Mouse (Mus musculus) testis, adult 2 months (tissue): Measurements from ENCODE around the gene Fam234b. TPM values are rescaled to one million over a fixed set of nuclear protein-coding genes. Genes with fewer than 3 reads are reported as not detected.

Experiments used
- H3K27ac ChIP-seq: fragments of 200-500 bp; 2 replicates; pipeline ENCODE4 v1.5.1; 2012; ENCODE audit warnings: low read depth, low read length; ENCODE audit not compliant: control insufficient read depth, insufficient read depth
- H3K27me3 ChIP-seq: fragments of 200-500 bp; 2 replicates; pipeline ENCODE4 v1.6.1; 2012; ENCODE audit warnings: mild to moderate bottlenecking, low read length, moderate library complexity; ENCODE audit not compliant: control insufficient read depth, insufficient read depth
- H3K36me3 ChIP-seq: fragments of 200-500 bp; 2 replicates; pipeline ENCODE4 v1.6.1; 2012; ENCODE audit warnings: mild to moderate bottlenecking, low read length; ENCODE audit not compliant: control insufficient read depth, insufficient read depth
- H3K4me1 ChIP-seq: fragments of 200-500 bp; 2 replicates; pipeline ENCODE4 v1.6.1; 2012; ENCODE audit warnings: low read length; ENCODE audit not compliant: control insufficient read depth, insufficient read depth
- H3K4me3 ChIP-seq: fragments of 200-500 bp; 2 replicates; pipeline ENCODE4 v1.5.1; 2012; ENCODE audit warnings: low read depth, mild to moderate bottlenecking, low read length, moderate library complexity, mixed read lengths; ENCODE audit not compliant: control insufficient read depth
- CTCF ChIP-seq: fragments of 200-500 bp; IDR thresholded peaks from 2 replicates; pipeline ENCODE4 v1.5.1; 2012; ENCODE audit warnings: low read depth, mild to moderate bottlenecking, inconsistent platforms, low read length, moderate library complexity; ENCODE audit not compliant: control insufficient read depth, insufficient read depth, insufficient replicate concordance
- POLR2A ChIP-seq: fragments of 200-500 bp; IDR thresholded peaks from 2 replicates; pipeline ENCODE4 v1.6.1; 2012; ENCODE audit warnings: low read depth, mild to moderate bottlenecking, inconsistent platforms, low read length, moderate library complexity; ENCODE audit not compliant: control insufficient read depth
- polyA plus RNA-seq: library from polyadenylated mRNA; depleted of rRNA; stranded (reverse); fragments of >200 nt; gene quantifications from 2 replicates; pipeline ENCODE4 v1.2.3, GENCODE M21; 2012

Fam234b gene
- polyA plus RNA-seq, 1 experiment, result 20.9 TPM

GRCm38 (mm10) chr6:135194907-135195306 lies 2.9 kb upstream of the Fam234b start:
- Histone ChIP-seq H3K4me1 (peaks cover 5% of the 10 kb centered on the region), H3K4me3 (no peak overlapping the region), H3K27ac (no peak overlapping the region), H3K36me3 (no peaks in the 10 kb centered on the region), H3K27me3 (no peaks in the 10 kb centered on the region)
- TF ChIP-seq POLR2A, result no peak

GRCm38 (mm10) chr6:135196707-135197106 lies 1.1 kb upstream of the Fam234b start:
- H3K36me3 ChIP-seq, result no peaks in the 10 kb centered on the region
- no peaks in the 10 kb centered on the region for H3K27me3 ChIP-seq
- no peak overlapping the region for H3K27ac ChIP-seq
- TF ChIP-seq POLR2A (no peak), CTCF (no peak)
- H3K4me3 ChIP-seq, result no peak overlapping the region
- peaks cover 5% of the 10 kb centered on the region for H3K4me1 ChIP-seq

DNA sequence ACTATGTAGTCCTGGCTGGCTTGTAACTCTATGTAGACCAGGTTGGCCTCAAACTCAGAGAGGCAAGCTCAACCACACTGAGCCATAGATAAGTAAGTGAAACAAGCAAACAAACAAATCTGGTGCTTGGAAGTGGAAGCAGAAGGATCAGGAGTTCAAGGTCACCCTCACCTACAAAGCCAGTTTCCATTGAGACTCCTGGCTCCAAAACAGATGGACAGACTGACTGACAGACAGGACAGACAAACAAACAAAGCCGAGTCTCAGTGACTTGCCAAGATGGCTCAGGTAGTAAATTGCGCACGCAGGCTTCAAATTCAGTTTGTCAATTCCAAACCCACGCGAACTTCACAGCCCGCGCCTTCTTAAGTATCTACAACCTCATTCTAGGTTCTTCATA lies 331 bp upstream of the Fam234b start:
- no peaks in the 10 kb centered on the region for H3K36me3 ChIP-seq
- H3K4me3 ChIP-seq, result peak overlapping the region; percentile 87
- no peak overlapping the region for H3K27ac ChIP-seq
- no peaks in the 10 kb centered on the region for H3K27me3 ChIP-seq
- H3K4me1 ChIP-seq, result peaks cover 5% of the 10 kb centered on the region
- no peak for TF ChIP-seq POLR2A
- TF ChIP-seq CTCF, result no peak

GRCm38 (mm10) chr6:135198726-135199125 lies 949 bp downstream of the Fam234b start:
- Histone ChIP-seq H3K36me3 (no peaks in the 10 kb centered on the region), H3K4me3 (no peak overlapping the region), H3K27ac (no peak overlapping the region), H3K4me1 (peaks cover 5% of the 10 kb centered on the region), H3K27me3 (no peaks in the 10 kb centered on the region)
- TF ChIP-seq POLR2A, result no peak
- TF ChIP-seq CTCF, result no peak

DNA sequence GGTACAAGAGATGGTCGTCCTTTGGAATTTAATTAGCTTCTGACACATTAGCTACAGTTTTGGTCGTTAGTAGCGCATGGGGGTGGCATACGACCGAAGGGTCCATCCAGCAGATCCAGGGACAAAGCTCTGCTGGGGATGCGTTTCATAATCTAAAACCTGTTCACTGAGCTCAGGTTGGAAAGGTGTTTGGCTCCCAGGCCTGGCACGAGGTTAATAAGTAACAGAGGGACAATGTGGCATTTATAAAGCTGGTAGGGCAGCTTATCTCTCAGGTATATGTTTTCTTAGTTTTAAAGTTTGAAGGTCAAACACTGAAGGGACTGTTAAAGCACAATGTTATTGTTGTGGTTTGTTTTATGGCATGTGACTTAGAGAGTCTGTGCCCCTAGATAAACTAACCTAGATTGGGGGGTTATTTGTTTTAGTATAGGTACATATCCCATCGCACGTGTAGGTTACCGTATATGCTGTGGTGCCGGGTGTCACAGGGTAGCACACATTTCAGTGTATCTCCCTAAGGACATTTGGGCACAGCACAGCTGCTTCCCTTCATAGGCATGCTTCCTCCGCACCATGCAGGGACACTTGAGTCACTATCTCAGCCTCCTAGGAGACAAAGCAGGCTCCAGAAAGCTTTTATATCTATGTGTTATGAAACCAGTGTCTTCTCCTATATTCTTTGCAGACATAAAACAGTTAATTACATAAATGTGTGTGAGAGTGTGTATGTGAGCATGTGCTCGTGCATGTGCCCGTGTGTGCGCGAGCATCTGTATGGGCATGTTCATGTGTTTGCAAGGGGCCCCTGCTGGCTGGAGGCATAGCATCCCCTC lies 2.6 kb downstream of the Fam234b start:
- no peak overlapping the region for H3K4me3 ChIP-seq
- peaks cover 5% of the 10 kb centered on the region for H3K4me1 ChIP-seq
- no peak overlapping the region for H3K27ac ChIP-seq
- no peaks in the 10 kb centered on the region for H3K36me3 ChIP-seq
- no peaks in the 10 kb centered on the region for H3K27me3 ChIP-seq
- TF ChIP-seq POLR2A, result no peak
- no peak for TF ChIP-seq CTCF

- Histone ChIP-seq H3K4me1 (peaks cover 2% of the 10 kb centered on the region), H3K36me3 (no peaks in the 10 kb centered on the region), H3K27ac (no peak overlapping the region), H3K27me3 (no peaks in the 10 kb centered on the region), H3K4me3 (no peak overlapping the region)
- TF ChIP-seq POLR2A (no peak), CTCF (no peak)
These were observed 4.9 kb downstream of the Fam234b start for GRCm38 (mm10) chr6:135202668-135203067.

GRCm38 (mm10) chr6:135203737-135204136 lies 6.0 kb downstream of the Fam234b start:
- no peak overlapping the region for H3K27ac ChIP-seq
- H3K27me3 ChIP-seq, result no peaks in the 10 kb centered on the region
- H3K4me1 ChIP-seq, result no peaks in the 10 kb centered on the region; the same call in 1 of the 2 replicates
- no peaks in the 10 kb centered on the region for H3K36me3 ChIP-seq
- TF ChIP-seq CTCF, result no peak
- no peak for TF ChIP-seq POLR2A
- H3K4me3 ChIP-seq, result no peak overlapping the region
